Mouse (Mus musculus) C2C12 (cell line): ENCODE data around the gene Isg20l2. TPM values are rescaled to one million over a fixed set of nuclear protein-coding genes. Genes with fewer than 3 reads are reported as not detected.

Source experiments
- H3K27me3 ChIP-seq: one replicate; pipeline ENCODE4 v1.6.1; 2011; ENCODE audit not compliant: control insufficient read depth, insufficient read depth, insufficient read length
- H3K36me3 ChIP-seq: one replicate; pipeline ENCODE4 v1.6.1; 2011; ENCODE audit not compliant: control insufficient read depth, insufficient read depth
- H3K4me3 ChIP-seq: one replicate; pipeline ENCODE4 v1.5.1; 2011; ENCODE audit warnings: mild to moderate bottlenecking, control low read depth; ENCODE audit not compliant: poor library complexity, insufficient read depth, severe bottlenecking
- H3K79me2 ChIP-seq: one replicate; pipeline ENCODE4 v1.6.1; 2011; ENCODE audit not compliant: control insufficient read depth, insufficient read depth
- H3K79me3 ChIP-seq: one replicate; pipeline ENCODE4 v1.6.1; 2011; ENCODE audit warnings: low read depth, control low read depth
- H3ac ChIP-seq: one replicate; pipeline ENCODE3; 2011; ENCODE audit warnings: low read depth; ENCODE audit not compliant: control insufficient read depth, insufficient read length
- CEBPB ChIP-seq: IDR thresholded peaks from one replicate; pipeline ENCODE4 v1.6.1; 2011; ENCODE audit warnings: low read depth, mild to moderate bottlenecking, control low read depth, moderate library complexity
- CTCF ChIP-seq: IDR thresholded peaks from one replicate; pipeline ENCODE4 v1.5.1; 2011; ENCODE audit not compliant: control insufficient read depth, insufficient read depth, insufficient read length
- FOSL1 ChIP-seq: IDR thresholded peaks from one replicate; pipeline ENCODE4 v1.8.0; 2011; ENCODE audit warnings: mild to moderate bottlenecking, low read length; ENCODE audit not compliant: poor library complexity, insufficient read depth, severe bottlenecking
- MAX ChIP-seq: IDR thresholded peaks from one replicate; pipeline ENCODE4 v1.6.1; 2011; ENCODE audit warnings: mild to moderate bottlenecking, control low read depth
- MYOD1 ChIP-seq: IDR thresholded peaks from one replicate; pipeline ENCODE4 v1.6.1; 2011; ENCODE audit warnings: low read depth; ENCODE audit not compliant: control insufficient read depth, insufficient read length
- MYOG ChIP-seq: IDR thresholded peaks from one replicate; pipeline ENCODE4 v1.6.1; 2011; ENCODE audit not compliant: control insufficient read depth, insufficient read length; ENCODE audit errors: extremely low read depth
- USF1 ChIP-seq: IDR thresholded peaks from one replicate; pipeline ENCODE4 v1.6.1; 2011; ENCODE audit warnings: low read depth, mild to moderate bottlenecking, control low read depth, moderate library complexity
- polyA plus RNA-seq: library from polyadenylated mRNA; unstranded; fragments of >200 nt; fragmentation: generic; extraction: Trizol; gene quantifications from one replicate; pipeline ENCODE4 v1.2.1, GENCODE M21; 2012; ENCODE audit warnings: missing spikeins

The Isg20l2 gene
- polyA plus RNA-seq, 1 experiment = 25.0 TPM

DNA sequence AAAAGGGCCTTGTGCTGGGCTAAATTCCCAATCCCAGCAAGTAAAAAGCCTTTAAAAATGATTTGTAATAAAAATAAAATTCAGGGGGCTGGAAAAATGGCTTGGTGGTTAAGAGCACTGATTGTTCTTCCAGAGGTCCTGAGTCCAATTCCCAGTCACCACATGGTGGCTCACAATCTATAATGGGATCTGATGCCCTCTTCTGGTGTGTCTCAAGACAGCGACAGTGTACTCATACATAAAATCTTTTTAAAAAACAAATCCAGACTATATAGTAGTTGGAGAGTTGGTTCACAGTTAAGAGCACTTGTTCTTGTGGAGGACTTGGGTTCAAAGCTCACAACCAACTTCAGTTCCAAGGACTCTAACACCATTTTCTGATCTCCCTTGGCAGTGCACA lies 13.1 kb upstream of the Isg20l2 start:
- H3ac ChIP-seq = no peak overlapping the region
- H3K79me3 ChIP-seq = peaks cover 30% of the 10 kb centered on the region
- no peak overlapping the region for H3K4me3 ChIP-seq
- no peaks in the 10 kb centered on the region for H3K27me3 ChIP-seq
- H3K79me2 ChIP-seq = peaks cover 45% of the 10 kb centered on the region
- no peak for TF ChIP-seq CTCF
- TF ChIP-seq USF1 = no peak
- no peak for TF ChIP-seq MYOG
- no peak for TF ChIP-seq CEBPB
- TF ChIP-seq MYOD1 = no peak
- no peak for TF ChIP-seq MAX
- no peak for TF ChIP-seq FOSL1
- peaks cover 57% of the 10 kb centered on the region for H3K36me3 ChIP-seq

DNA sequence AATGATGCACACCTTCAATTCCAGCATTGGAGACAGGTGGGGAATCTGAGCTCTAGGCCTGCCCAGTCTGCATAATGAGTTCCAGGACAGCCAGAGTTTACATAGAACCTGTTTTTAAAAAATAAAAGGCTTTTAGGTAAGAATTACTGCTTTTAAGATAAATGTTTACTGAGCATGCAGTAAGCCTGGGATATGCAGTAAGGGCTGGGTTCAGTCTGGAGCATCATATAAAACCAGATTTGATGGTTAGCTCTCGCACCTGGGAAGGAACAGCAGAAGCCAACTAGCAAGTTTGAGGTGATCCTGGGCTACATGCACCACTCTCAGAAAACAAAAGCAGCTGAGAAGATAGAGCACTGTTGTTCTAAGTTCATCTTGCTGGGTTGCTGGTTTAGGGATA lies 11.6 kb upstream of the Isg20l2 start:
- H3K36me3 ChIP-seq = peaks cover 57% of the 10 kb centered on the region
- H3K27me3 ChIP-seq = no peaks in the 10 kb centered on the region
- no peak overlapping the region for H3K4me3 ChIP-seq
- TF ChIP-seq FOSL1 = no peak
- TF ChIP-seq MAX = no peak
- no peak for TF ChIP-seq USF1
- no peak for TF ChIP-seq MYOD1
- no peak for TF ChIP-seq CTCF
- TF ChIP-seq MYOG = no peak
- no peak for TF ChIP-seq CEBPB
- H3K79me2 ChIP-seq = peaks cover 29% of the 10 kb centered on the region
- no peak overlapping the region for H3ac ChIP-seq
- peaks cover 15% of the 10 kb centered on the region for H3K79me3 ChIP-seq

DNA sequence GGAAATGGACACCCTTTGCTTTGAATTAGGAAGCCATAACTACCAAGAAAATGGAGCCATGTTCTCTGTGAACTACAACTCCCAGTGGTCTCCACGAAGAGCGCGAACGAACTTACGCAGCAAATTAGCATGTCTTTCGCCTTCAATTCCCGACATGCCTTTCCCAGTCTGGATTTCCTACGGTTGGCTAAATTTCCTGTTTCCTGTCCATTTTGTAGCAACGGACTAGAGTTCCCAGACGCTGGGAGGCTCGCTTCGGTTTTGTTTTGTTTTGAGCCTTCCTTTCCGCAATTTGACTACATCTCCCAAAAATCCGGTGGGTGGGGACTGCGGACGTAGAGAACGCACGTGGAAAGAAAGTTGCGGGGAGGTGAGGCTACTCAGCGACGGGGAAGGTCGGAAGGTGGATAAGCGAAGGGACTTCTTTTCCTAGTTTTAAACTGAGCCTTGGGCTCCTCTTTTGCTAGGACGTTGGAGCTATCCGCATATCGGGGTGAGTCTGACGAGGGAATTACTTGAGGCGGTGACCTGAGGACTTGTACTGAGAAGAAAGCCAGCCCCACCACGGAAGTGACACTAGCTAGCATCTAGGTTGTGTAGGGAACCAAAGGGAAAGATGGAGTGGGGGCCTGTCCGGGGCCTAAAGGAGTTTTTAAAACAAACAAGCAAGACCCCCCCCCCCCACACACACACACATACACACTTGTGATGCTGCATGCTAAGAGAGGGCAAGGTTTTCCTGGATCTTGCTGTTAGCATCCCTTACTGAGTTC lies 10.6 kb upstream of the Isg20l2 start, which contains the start of gene Mrpl24:
Gene Mrpl24 (plus strand): TSS at position 171 of the 773 bp plus-strand sequence.
- Histone ChIP-seq H3K79me2 (peaks cover 19% of the 10 kb centered on the region), H3K79me3 (peaks cover 10% of the 10 kb centered on the region), H3K4me3 (peak within 1 kb of the TSS; percentile 53), H3K36me3 (peaks cover 57% of the 10 kb centered on the region), H3K27me3 (no peaks in the 10 kb centered on the region), H3ac (peak within 1 kb of the TSS; percentile 72)
- TF ChIP-seq MYOG (no peak), MAX (no peak), USF1 (no peak), FOSL1 (no peak), CEBPB (no peak), CTCF (no peak), MYOD1 (no peak)

DNA sequence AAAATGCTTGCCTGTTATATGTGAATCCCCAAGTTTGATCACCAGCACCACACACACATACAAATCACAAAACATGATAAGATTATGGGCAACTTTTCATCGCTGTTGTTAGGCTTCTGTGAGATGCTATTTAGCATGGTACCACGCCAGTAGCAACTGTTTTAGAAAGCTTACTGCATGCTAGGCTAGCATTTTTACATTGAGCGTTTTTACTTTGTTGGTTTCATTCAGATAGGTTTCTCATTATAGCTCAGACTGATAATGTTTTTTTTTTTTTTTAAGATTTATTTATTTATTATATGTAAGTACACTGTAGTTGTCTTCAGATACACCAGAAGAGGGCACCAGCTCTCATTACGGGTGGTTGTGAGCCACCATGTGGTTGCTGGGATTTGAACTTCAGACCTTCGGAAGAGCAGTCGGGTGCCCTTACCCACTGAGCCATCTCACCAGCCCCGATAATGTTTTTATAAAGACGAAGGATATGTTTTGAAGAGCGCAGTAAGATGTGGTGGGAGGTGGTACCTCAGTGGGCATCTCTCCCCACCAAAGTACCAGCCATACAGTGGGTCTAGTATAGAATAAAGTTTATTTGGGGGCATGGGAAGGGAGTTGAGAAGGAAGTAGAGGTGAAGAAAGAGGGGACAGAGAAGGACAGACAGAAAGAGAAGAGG lies 9.7 kb upstream of the Isg20l2 start:
- Histone ChIP-seq H3K27me3 (no peaks in the 10 kb centered on the region), H3K79me3 (peaks cover 10% of the 10 kb centered on the region), H3ac (peak overlapping the region; percentile 72), H3K36me3 (peaks cover 59% of the 10 kb centered on the region), H3K79me2 (peaks cover 18% of the 10 kb centered on the region), H3K4me3 (peak overlapping the region; percentile 53)
- TF ChIP-seq MYOG (no peak), MYOD1 (no peak), CEBPB (no peak), FOSL1 (no peak)

DNA sequence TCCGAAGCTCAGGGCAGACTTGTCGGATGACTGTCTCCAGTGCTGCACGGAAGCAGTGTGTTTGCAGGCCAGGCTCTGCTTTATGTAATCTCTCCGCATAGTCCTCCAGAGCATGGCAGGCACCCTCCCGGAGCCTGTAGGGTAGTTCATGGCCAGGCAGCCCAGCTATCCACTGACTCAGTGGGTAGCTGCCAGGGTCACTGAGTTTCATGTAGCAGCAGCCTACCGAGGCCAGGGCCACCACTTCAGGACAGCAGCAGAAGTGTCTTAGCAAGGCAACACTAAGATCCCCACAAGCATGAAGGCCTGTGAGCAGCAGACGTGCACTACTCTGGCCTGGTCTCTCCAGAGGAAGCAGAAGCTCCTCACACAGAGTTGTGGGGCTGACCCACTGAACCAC lies 5.1 kb upstream of the Isg20l2 start:
- Histone ChIP-seq H3K36me3 (peaks cover 60% of the 10 kb centered on the region), H3K79me3 (peaks cover 19% of the 10 kb centered on the region), H3K79me2 (peaks cover 40% of the 10 kb centered on the region), H3ac (no peak overlapping the region), H3K27me3 (no peaks in the 10 kb centered on the region), H3K4me3 (no peak overlapping the region)
- TF ChIP-seq CEBPB (no peak), CTCF (no peak), MYOG (no peak), USF1 (no peak), FOSL1 (no peak), MAX (no peak), MYOD1 (no peak)
